Mouse (Mus musculus) right cerebral cortex, postnatal 14 days (tissue): ENCODE data around the gene Slc16a3.

Experiments
- DNase-seq: peaks from one replicate; pipeline ENCODE4 v3.0.0; 2022

Gene Slc16a3

DNA sequence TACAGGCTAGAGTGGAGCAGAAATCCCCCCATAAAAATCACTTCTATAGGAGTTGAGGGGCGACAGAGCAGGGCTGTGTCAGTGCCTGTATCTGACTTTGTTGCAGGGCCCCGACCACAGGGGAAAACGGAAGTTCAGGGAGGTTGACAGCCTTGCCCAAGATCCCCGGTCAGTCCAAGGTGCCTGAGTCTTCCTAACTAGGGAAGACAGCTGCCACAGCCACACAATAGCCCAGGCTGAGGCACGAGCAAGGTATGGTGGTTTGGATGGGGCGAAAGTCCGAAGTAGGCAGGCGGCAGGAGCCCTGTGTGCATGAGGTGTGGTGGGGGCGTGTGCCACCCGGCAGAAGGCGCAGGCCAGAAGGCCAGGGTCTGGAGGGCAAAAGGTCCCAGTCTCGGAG is at the start of gene Slc16a3:
TSS of gene Slc16a3 (plus strand) at position 153 of the 400 bp plus-strand sequence.
- DNase-seq: no peak

DNA sequence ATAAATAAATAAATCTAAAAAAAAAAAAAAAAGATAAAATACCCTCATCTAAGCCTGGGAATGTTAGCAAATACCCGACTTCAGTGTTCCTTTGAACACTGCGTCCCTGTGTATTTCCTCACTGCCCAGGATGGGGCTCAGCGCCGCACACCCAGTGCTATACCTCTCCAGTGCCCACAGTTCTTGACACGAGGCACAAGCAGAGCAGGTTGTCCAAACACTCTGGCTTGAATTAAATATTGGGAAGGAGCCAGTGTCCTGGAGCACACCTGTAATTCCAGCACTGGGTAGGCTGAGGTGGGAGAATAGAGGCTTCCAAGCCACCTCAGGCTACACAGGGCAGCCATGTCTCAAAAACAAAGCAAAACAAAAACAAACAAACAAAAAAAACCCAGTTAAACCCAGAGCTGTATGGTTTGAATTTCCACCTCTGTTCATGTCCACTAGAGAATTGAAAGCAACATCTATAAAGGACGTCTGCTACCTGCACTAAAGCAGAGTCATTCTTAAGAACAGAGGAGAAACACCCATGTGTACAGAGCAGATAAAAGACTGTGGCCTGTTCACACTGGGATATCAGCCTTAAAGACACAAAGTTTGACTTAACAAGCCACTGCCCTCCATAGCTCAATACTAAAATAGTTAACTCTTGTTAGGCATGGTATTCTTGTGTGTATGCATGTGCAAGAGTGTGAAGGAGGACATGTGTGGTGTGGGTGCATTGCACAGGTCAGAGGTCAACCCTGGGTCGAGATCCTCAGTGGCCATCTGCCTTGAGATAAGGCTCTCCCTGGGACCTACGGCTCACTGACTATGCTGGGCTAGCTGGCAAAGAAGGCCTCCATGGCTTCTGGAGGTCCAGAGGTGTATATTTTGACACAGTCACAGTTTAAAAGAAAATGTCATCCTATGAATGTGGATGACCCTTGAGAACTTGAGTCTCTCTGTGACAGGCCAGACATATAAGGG is 47.7 kb upstream of the Slc16a3 start:
- DNase-seq: no peak

DNA sequence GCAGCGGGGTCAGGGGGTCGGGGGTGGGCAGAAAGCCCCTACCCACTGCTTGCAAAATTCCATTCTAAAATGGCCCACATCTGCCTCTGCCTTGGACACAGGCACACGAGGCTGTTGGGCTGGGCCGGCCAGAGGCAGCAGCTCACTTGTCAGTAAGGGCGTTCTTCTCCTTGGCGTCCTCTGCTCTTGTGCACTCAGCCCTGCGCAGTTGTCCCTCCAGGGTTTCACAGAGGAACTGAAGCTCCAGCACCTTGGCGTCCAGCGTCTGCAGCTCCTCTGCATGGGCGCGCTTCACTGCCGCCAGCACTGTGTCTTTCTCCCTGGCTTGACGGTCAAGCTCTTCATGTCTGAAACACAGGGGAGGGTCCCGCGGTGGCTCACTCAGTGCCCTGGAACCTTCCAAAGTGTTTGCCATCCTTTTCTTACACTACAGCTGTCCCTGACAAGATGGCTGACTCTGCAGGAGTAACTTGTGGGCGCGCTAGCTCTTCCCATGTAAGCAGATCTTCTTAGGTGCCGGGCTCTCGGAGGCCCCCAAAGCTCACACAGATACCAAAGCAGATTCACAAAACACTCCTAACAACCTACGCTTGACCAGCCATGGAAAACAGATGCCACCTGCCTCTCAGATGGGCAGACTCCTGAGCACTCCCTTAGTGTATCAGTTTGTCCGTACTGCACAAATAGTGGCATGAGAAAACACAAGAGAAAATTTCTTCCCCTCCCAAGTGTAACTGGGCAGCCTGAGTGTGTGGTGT is 46.4 kb upstream of the Slc16a3 start:
- no peak for DNase-seq

DNA sequence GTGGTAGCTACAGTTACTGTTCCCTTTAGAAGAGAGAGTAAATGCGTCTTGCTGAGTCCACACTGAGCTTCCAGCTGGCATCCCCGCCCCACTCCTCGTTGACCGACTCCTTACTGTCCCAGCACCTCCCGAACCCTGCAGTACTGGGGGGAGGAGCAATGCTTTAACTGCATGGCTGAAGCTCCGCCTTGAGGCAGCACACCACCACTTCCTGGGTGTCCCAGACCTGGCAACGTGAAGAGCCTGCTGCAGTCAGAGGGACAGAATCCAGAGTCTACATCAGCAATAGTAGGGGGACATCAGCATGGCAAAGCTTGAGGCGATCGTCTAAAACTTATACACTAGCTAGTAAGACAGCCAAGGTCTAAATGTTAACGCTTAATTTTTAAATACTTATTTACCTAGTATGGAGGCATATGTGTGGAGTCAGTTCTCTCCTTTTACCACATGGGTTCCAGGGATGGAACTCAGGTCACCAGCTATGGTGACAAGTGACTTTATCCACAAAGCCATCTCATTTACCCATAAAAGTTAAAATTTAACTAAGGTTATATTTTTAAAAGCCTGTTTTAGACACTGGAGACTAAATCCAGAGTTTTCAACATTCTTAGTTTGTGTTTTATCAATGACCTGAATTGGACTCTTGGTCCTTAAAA is 45.7 kb upstream of the Slc16a3 start:
- no peak for DNase-seq

DNA sequence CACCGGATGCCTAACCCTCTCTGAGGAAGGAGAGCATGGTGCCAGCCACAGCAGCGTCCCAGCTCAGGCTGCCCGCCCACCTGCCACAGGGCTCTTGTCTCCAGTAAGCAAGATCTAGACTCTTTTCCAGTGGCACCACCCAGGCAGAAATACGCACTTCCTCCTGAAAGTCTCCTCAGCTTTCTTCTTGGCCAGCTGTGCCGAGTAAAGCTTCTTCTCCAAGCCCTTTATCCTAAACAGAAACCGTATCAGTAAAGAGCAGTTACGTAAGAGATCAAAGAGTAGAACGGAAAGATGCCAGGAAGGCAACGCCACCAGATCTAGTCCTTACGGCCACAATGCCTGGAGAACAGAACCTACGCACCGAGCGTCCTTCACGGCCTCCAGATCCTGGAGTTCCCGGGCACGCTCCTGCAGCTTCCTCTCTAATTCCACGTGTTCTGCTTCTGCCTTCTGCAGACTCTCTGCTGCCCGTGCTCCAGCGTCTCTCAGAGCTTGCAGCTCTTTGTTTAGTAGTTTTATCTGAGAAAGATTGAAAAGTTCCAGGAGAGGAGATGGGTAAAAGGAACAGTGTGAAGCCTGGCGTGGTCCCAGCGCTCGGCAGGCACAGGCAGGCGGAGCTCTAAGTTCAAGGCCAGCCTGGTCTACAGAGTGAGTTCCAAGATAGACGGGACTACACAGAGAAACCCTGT is 45.0 kb upstream of the Slc16a3 start:
- no peak for DNase-seq

DNA sequence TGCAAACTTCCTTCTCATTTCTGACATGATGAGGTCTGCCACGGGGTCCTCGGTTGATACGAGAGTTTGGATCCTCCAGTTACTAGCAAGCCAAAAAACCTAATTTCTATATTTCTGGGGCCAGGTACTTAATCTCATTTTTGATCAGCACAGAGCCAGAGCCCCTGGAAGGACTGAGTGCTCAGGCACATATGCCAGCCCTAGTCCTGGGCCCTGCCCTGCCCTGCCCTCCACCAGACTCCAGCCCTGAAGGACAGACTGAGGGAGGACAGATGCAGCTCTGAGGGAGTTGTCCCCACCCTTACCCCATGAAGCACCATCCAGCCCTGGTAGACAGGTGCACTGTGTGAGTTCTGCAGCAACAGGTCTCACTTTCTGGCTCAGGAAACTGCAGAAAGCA is 43.7 kb upstream of the Slc16a3 start:
- DNase-seq: no peak

DNA sequence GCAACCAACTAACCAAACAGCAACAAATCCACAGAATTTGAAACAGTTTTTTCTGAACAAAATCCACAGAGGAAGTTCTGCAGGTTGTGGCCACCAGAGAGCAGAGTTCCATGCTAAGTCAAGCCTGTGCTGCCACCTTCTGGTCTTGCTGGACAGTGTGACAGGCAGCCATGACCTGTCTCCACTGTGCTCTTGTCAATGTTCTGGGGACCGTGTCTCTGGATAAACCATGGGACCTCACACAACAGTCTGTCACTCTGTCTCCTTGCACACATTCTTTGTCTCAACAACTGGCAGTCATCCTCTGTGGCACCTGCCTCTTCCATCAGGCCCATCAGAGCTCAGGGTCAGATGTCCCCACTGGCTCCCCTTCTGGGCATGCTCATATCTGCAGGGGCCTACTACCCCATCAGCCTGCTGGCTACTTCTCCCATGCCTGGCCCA is 42.8 kb upstream of the Slc16a3 start:
- peak; percentile 72 for DNase-seq

DNA sequence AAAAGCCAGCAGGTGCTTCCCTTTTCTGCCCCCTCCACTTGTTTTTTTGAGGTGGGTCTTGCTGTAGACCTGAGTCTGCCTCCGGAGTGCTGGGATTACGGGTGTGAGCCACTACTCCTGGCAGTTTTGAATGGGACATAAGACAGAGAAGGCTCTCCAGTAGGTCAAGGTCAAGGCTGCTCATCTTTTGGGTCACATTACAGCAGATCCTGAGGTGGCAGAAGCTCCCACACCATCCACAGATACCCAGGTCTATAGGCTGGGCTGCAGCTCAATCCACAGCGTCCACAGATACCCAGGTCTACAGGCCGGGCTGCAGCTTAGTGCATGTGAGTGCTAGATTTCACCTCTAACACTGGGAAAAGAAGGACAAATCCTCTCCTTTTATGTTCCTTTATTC is 34.5 kb upstream of the Slc16a3 start:
- DNase-seq: no peak

DNA sequence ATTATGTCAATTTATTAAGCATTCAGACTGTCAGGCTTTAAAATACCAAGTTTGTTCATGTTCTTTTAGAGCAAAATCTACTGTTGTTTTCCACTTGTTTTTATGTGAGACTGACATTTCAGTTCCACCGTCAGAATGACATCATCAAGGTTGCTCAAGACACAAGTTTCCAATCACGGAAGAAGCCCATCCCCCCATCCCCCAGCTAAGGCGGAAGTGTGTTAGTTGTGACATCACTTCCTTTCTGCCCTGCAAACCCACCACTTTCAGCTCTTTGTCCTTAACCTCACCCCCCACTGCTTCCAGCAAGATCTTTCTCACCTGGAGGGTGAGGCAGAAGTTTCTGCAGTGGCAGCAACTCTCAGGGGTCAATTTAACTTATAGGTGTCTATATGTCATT is 31.8 kb upstream of the Slc16a3 start:
- no peak for DNase-seq

DNA sequence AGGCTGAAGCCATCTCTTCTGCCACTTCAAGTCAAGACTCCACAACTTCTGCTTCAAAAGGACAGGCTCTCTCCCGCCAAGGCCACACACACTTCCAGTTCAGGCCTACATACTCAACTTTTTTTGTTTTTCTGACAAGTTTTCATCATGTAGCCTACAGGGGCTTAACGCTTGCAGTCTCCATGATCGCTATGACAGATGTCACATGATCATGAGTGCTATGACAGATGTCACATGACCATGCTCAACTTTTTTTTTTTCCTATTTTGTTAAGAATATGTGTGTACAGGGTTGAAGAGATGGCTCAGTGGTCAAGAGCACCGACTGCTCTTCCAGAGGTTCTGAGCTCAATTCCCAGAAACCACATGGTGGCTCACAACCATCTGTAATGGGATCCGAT is 30.5 kb upstream of the Slc16a3 start:
- no peak for DNase-seq

DNA sequence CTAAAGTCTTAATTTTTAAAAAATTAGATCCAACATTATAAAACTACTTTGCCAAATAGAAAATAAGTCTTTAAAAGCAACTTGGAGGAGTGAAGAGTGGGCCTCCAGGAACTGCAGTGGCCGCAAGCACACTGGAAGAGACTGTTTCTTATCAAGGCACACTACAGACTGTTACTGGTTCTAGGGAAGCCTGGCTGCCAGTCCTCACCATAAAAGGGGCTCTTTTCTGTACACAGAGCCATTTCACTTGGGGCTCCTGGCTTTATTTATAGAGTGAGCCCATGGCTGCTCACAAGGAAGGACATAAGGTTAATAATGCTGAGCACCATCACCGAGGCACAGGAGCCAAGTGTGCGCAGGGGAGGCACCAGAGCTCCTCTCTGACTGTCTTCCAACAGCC is 25.8 kb upstream of the Slc16a3 start:
- no peak for DNase-seq

DNA sequence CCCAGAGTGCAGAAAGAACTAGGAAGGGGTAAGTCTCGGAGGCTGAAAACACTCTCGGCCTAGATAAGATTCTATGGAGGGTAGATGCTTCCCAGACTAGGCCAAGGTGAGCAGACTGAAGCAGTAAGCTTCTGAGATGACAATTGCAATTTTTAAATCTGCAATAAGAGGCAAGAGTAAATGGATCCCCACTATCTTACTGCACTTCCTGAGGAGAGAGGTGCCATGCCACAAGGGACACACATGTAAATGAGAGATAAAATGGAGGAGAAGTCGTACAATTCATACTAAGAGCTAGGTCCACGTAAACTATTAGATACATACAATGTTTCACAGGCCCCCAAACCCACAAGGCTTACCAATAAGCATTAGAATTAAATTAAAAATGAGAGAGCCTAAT is 19.8 kb upstream of the Slc16a3 start:
- no peak for DNase-seq

DNA sequence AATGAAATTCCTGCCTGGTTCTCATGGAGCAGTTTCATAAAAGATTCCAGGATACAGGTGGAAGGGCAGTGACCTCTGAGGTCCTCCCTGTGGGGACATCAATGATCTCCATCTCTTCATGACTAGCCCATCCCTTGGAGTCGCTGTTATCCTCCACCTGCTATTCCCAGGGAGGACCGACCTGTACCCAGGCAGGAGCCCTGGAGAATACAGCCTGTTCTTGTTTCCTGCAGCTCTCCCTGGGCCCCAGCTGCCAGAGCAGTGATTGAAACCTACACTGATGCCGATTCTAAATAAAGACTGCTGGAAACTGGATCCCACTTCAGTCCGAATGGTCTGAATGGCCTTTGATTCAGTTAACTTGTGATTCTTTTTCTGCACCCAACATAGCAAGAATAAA is 16.8 kb upstream of the Slc16a3 start:
- DNase-seq: no peak

DNA sequence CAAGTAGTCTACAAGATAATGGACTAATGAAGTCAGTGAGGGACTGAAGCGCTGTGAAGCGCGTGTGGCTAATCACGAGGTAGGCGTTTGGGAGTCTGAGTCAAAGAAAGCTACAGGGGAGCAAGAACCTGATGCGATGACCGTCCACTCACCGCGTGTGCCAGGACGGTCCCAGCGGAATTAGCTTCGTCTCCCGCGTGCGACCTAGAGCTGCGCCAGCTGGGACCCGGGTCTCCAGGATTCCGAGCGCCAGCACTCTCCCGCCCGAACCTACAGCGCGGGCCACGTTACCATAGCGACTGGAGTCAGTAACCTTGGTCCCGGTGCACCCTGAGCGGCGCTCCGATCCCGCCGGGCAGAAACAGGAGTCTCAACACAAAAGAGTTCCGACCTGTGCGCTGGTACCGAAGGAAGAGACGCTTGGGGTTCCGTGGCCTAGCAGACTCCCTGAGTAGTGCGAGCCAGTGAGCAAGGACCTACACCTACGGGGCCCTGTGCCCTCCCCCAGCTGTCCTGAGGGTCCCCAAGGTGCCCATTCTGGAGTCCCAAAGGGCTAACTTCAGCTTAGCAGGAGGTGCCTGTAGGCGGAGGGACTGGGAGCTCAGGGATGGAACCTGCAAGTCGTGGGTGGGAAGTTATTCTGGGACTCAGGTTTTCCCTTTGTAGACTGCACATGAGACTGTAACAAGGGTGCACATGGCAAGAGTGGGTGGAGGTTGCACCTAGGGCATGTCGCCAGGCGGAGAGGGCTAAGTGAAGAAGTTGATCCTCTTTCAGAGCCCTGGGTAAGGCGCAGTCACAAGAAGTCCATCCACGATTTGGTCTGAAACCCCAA is 15.5 kb upstream of the Slc16a3 start, which contains the start of gene Ccdc57:
TSS of gene Ccdc57 (minus strand) at position 309 of the 835 bp plus-strand sequence.
- DNase-seq: peak; percentile 87

DNA sequence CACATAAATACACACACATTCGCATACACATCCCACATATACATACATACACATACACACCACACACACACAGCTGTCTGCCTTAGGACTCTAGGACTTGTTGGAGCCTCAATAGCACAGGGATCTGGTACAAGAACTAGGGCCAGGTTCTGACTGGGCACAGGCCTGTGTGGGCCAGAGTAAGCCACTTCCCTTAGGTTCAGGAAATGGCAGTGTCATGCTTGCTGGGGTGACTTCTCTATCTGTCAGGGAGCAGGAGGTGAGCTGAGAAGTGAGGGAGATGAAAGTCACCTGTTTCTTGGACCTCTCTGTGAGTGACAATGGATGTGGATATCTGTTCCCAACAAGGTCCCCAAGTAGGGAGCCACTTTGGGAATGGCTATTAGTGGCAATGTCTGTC is 10.3 kb upstream of the Slc16a3 start:
- DNase-seq: no peak

DNA sequence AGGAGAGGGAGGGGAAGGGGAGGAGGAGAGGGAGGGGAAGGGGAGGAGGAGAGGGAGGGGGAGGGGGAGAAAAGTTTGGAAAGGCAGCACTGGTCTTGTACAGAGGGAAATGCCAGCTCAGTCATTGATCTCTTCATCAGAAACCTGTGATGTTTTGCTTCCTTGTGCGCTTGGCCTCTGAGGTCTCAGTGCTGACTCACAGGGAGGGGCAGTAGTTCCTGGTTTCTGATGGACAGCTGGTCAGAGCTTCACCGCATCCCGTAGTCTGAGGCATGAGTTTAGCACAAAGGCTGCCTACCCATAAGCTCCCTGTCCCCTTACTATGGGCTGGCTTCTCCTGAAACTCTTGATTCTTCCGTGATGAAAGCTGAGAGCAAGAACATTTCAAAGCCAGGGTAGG is 9.5 kb upstream of the Slc16a3 start:
- DNase-seq: no peak

DNA sequence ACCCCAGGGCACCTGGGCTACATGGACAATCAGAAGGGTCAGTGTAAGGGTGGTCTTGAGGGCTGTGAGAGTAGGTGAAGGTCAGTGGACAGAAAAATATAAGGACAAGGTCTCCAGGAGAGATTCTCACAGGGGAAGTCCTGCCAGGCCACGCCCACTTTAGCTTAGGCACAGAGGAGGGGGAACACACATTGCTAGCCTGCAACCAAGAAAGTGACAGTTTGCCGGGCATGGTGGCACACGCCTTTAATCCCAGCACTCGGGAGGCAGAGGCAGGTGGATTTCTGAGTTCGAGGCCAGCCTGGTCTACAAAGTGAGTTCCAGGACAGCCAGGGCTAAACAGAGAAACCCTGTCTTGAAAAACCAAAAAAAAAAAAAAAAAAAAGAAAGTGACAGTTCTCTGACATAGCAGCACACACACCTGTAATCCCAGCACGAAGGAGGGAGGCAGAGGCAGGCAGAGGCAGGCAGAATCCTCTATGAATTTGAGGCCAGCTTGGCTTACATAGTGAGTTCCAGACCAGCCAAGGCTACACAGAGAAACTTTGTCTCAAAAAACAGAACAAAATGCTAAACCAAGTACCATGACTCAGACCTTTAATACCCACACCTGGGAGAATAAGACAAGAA is 8.5 kb upstream of the Slc16a3 start:
- no peak for DNase-seq

DNA sequence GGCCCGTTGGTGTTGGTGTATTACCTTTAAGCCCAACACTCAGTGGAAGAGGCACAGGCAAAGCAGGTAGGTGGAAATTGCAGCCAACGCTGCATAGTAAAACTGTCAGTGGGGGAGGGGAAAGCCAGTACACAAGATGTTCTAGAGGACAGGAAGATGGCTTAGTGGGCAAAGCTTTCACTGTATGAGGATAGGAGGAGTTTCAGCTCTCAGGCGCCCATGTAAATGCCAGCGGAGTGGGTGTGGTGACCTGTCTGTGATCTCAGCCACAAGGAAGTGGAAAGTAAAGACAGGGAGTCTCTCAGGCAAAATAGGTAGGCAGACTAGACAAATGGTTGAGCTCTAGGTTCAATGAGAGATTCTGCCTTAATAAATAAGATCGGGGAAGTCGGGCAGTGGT is 7.3 kb upstream of the Slc16a3 start:
- no peak for DNase-seq

DNA sequence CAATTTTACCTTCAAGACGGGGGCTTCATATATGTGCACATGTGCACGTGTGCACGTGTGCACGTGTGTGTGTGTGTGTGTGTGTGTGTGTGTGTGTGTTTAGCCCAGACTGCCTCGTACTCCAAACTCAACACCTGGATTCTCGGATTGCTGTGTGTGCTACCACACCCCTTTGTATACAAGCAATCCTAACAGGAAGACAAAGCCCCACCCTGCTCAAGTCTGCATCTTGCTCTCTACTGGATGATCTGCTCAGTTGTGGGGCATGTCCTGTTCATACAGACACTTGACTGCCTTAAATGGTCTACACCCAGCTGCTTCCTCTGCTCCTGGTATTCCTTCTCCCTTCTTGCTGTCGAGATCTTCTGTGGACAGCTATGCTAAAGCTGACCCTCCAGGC is 3.0 kb upstream of the Slc16a3 start:
- DNase-seq: no peak

DNA sequence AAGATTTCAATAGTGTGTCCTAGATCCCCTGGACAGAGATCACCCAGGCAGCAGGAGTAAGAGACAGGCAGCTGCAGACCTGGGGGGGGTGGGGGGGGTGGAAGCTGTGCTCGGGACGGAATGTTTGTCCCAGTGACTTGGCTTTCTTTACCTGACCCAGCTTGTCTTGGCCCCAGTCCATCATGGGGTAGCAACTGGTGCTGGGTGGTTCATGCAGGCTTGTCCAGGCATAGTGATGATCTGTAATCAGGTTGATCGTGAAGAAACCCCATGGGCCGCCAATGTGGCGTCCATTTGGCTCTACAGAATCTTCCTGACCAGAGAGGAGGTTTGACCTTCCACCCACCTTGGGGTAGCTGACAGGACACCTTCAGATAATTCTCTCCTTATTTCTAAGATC is 2.4 kb upstream of the Slc16a3 start:
- DNase-seq: no peak
